Mouse (Mus musculus) CH12.LX (cell line): Measurements from ENCODE around the gene Kirrel3. TPM values are rescaled to one million over a fixed set of nuclear protein-coding genes. Genes with fewer than 3 reads are reported as not detected.

Experiments
- DNase-seq: peaks from one replicate; pipeline ENCODE4 v3.0.0-alpha.2; 2013; ENCODE audit errors: extremely low read depth
- H3K27ac ChIP-seq: 2 replicates; pipeline ENCODE4 v1.5.1; 2012; ENCODE audit warnings: low read depth, mild to moderate bottlenecking, control low read depth, moderate library complexity; ENCODE audit not compliant: insufficient read depth
- H3K27me3 ChIP-seq: replicated peaks from 2 replicates; pipeline ENCODE3; 2012; ENCODE audit warnings: inconsistent platforms
- H3K36me3 ChIP-seq, 2 experiments: replicated peaks in 1 of 2; 2 replicates each; pipeline versions ENCODE3 to v1.6.1; 2012; ENCODE audit warnings: inconsistent platforms in 1 of 2, low read length in 1 of 2, mild to moderate bottlenecking in 1 of 2, mixed read lengths in 1 of 2, moderate library complexity in 1 of 2; ENCODE audit not compliant: control insufficient read depth in 1 of 2, insufficient read depth in 1 of 2
- H3K4me1 ChIP-seq, 2 experiments: 2 replicates each; pipeline ENCODE4 v1.6.1; 2012; ENCODE audit warnings: inconsistent platforms in 1 of 2, moderate library complexity in 1 of 2; ENCODE audit not compliant: insufficient read depth in 2 of 2, control insufficient read depth in 1 of 2
- H3K4me2 ChIP-seq: 2 replicates; pipeline ENCODE4 v1.6.1; 2012; ENCODE audit warnings: low read depth, mild to moderate bottlenecking, control low read depth; ENCODE audit not compliant: poor library complexity, insufficient read depth, severe bottlenecking
- H3K4me3 ChIP-seq, 3 experiments: fragments of 150-350 bp in 1 of 3; sonication (generic) in 1 of 3; replicated peaks in 1 of 3; 2 replicates each; pipeline versions ENCODE3 to v1.5.1; 2011 to 2012; ENCODE audit warnings: low read depth in 2 of 3, low read length in 2 of 3, mild to moderate bottlenecking in 2 of 3, moderate library complexity in 2 of 3, control low read depth in 1 of 3, improper control_type of control experiment in 1 of 3, inconsistent platforms in 1 of 3, mixed read lengths in 1 of 3; ENCODE audit not compliant: poor library complexity in 1 of 3
- H3K79me2 ChIP-seq: replicated peaks from 2 replicates; pipeline ENCODE4 v1.6.1; 2012; ENCODE audit warnings: mild to moderate bottlenecking, moderate library complexity; ENCODE audit not compliant: control insufficient read depth, poor library complexity, insufficient read depth, severe bottlenecking; ENCODE audit errors: extremely low read depth
- H3K9ac ChIP-seq: 2 replicates; pipeline ENCODE4 v1.6.1; 2012; ENCODE audit warnings: low read depth, mild to moderate bottlenecking, control low read depth, moderate library complexity; ENCODE audit not compliant: insufficient read depth
- H3K9me3 ChIP-seq: replicated peaks from 2 replicates; pipeline ENCODE3; 2012; ENCODE audit warnings: low read length, inconsistent platforms, mixed read lengths
- BHLHE40 ChIP-seq: IDR thresholded peaks from 2 replicates; pipeline ENCODE4 v1.6.1; 2011; ENCODE audit warnings: mild to moderate bottlenecking, low read depth, low read length, improper control_type of control experiment
- CHD1 ChIP-seq: IDR thresholded peaks from 2 replicates; pipeline ENCODE4 v1.6.1; 2012; ENCODE audit warnings: low read depth, low read length, improper control_type of control experiment, inconsistent platforms
- ELF1 ChIP-seq: IDR thresholded peaks from 2 replicates; pipeline ENCODE4 v1.6.1; 2014; ENCODE audit warnings: low read depth, mild to moderate bottlenecking, inconsistent platforms, low read length, improper control_type of control experiment
- EP300 ChIP-seq: IDR thresholded peaks from 2 replicates; pipeline ENCODE4 v1.6.1; 2011; ENCODE audit warnings: low read length, improper control_type of control experiment
- ETS1 ChIP-seq: conservative IDR thresholded peaks from 2 replicates; pipeline ENCODE4 v1.6.1; 2012; ENCODE audit warnings: low read depth, mild to moderate bottlenecking, inconsistent platforms, low read length, improper control_type of control experiment, moderate library complexity
- HCFC1 ChIP-seq: IDR thresholded peaks from 2 replicates; pipeline ENCODE4 v1.6.1; 2012; ENCODE audit warnings: low read depth, mild to moderate bottlenecking, inconsistent platforms, low read length, improper control_type of control experiment
- JUN ChIP-seq: IDR thresholded peaks from 2 replicates; pipeline ENCODE4 v1.6.1; 2011; ENCODE audit warnings: low read depth, mild to moderate bottlenecking, low read length, improper control_type of control experiment, moderate library complexity; ENCODE audit not compliant: insufficient read depth
- JUND ChIP-seq: conservative IDR thresholded peaks from 2 replicates; pipeline ENCODE4 v1.6.1; 2011; ENCODE audit warnings: low read depth, low read length, improper control_type of control experiment
- KAT2A ChIP-seq: IDR thresholded peaks from 2 replicates; pipeline ENCODE4 v1.6.1; 2012; ENCODE audit warnings: low read length, improper control_type of control experiment, inconsistent platforms; ENCODE audit not compliant: insufficient replicate concordance
- MAFK ChIP-seq: IDR thresholded peaks from 2 replicates; pipeline ENCODE4 v1.6.1; 2011; ENCODE audit warnings: low read length, improper control_type of control experiment; ENCODE audit not compliant: insufficient replicate concordance
- MAZ ChIP-seq: IDR thresholded peaks from 2 replicates; pipeline ENCODE4 v1.6.1; 2012; ENCODE audit warnings: low read depth, mild to moderate bottlenecking, inconsistent platforms, low read length, improper control_type of control experiment, moderate library complexity
- MEF2A ChIP-seq: IDR thresholded peaks from 2 replicates; pipeline ENCODE4 v1.6.1; 2014; ENCODE audit warnings: low read depth, mild to moderate bottlenecking, inconsistent platforms, low read length, improper control_type of control experiment, borderline replicate concordance
- MXI1 ChIP-seq: IDR thresholded peaks from 2 replicates; pipeline ENCODE4 v1.6.1; 2011; ENCODE audit warnings: mild to moderate bottlenecking, low read depth, low read length, improper control_type of control experiment
- NELFE ChIP-seq: IDR thresholded peaks from 2 replicates; pipeline ENCODE4 v1.6.1; 2011; ENCODE audit warnings: low read depth, low read length, improper control_type of control experiment
- NRF1 ChIP-seq: IDR thresholded peaks from 2 replicates; pipeline ENCODE4 v1.6.1; 2014; ENCODE audit warnings: low read depth, mild to moderate bottlenecking, inconsistent platforms, low read length, improper control_type of control experiment, moderate library complexity
- PAX5 ChIP-seq: IDR thresholded peaks from 2 replicates; pipeline ENCODE4 v1.6.1; 2012; ENCODE audit warnings: low read length, inconsistent platforms, mixed read lengths
- SIN3A ChIP-seq: IDR thresholded peaks from 2 replicates; pipeline ENCODE4 v1.6.1; 2012; ENCODE audit warnings: low read length, improper control_type of control experiment, inconsistent platforms
- TBP ChIP-seq: conservative IDR thresholded peaks from 2 replicates; pipeline ENCODE4 v1.6.1; 2011; ENCODE audit warnings: low read depth, low read length, improper control_type of control experiment
- UBTF ChIP-seq: IDR thresholded peaks from 2 replicates; pipeline ENCODE4 v1.6.1; 2012; ENCODE audit warnings: low read depth, mild to moderate bottlenecking, inconsistent platforms, low read length, improper control_type of control experiment, moderate library complexity
- ZKSCAN1 ChIP-seq: IDR thresholded peaks from 2 replicates; pipeline ENCODE4 v1.6.1; 2012; ENCODE audit warnings: low read depth, inconsistent platforms, low read length, improper control_type of control experiment, borderline replicate concordance
- ZMIZ1 ChIP-seq: IDR thresholded peaks from 2 replicates; pipeline ENCODE4 v1.6.1; 2012; ENCODE audit warnings: low read depth, mild to moderate bottlenecking, inconsistent platforms, low read length, improper control_type of control experiment
- dilution Hi-C: fragments of 300-500 bp; cut with MboI; formaldehyde crosslinking; loops from 2 replicates; pipeline ENCODE4 v1.14.3; 2020; ENCODE audit warnings: low sequenced_read_pairs; ENCODE audit not compliant: extremely low pct_unique_long_range_greater_than_20kb, extremely low pct_ligation_motif_present
- in situ Hi-C: fragments of 300-500 bp; cut with MboI; formaldehyde crosslinking; loops from 3 replicates; pipeline ENCODE4 v1.14.3; 2019; ENCODE audit warnings: low sequenced_read_pairs, low pct_ligation_motif_present, low pct_unique_long_range_greater_than_20kb, mixed read lengths
- polyA plus RNA-seq: library from polyadenylated mRNA; unstranded; fragments of >175 nt; gene quantifications from 2 replicates; pipeline ENCODE4 v1.2.1, GENCODE M21; 2012; ENCODE audit warnings: low read depth; ENCODE audit not compliant: insufficient read length
- total RNA-seq, 2 experiments: library from RNA; depleted of rRNA; stranded (reverse); fragments of 300-350 nt in 1 of 2; fragments of >200 nt in 1 of 2; gene quantifications; 2 replicates each; pipeline ENCODE4 v1.2.3; 2012 to 2014

Kirrel3 gene
- total and polyA plus RNA-seq, 3 experiments = not detected

GRCm38 (mm10) chr9:34749877-34750276 is 264.2 kb downstream of the Kirrel3 start:
- H3K27me3 ChIP-seq = peaks cover 63% of the 10 kb centered on the region
- H3K9me3 ChIP-seq = no peaks in the 10 kb centered on the region
- H3K36me3 ChIP-seq = no peaks in the 10 kb centered on the region
- no peak overlapping the region for H3K9ac ChIP-seq
- dilution Hi-C loops (no loop called here), in situ Hi-C loops (loop anchor here (10.0 kb wide), 1 partner anchor 255 kb away; no protein-coding TSS in a partner anchor)
- no peak for DNase-seq
- no peak overlapping the region for H3K4me2 ChIP-seq
- no peaks in the 10 kb centered on the region for H3K4me1 ChIP-seq
- H3K4me3 ChIP-seq = no peak overlapping the region
- no peaks in the 10 kb centered on the region for H3K79me2 ChIP-seq
- no peak for TF ChIP-seq CHD1
- no peak overlapping the region for H3K27ac ChIP-seq

- no peaks in the 10 kb centered on the region for H3K9me3 ChIP-seq
- H3K4me1 ChIP-seq = no peaks in the 10 kb centered on the region
- DNase-seq = no peak
- no peak overlapping the region for H3K9ac ChIP-seq
- in situ Hi-C loops = loop anchor here (10.0 kb wide), 1 partner anchor 256 kb away; no protein-coding TSS in a partner anchor
- H3K79me2 ChIP-seq = no peaks in the 10 kb centered on the region
- H3K36me3 ChIP-seq = no peaks in the 10 kb centered on the region
- TF ChIP-seq ETS1 (no peak), TBP (no peak), KAT2A (no peak), MAFK (no peak), UBTF (no peak), EP300 (no peak), JUND (no peak), NELFE (no peak), MAZ (no peak), PAX5 (no peak), ELF1 (no peak)
- H3K4me2 ChIP-seq = no peak overlapping the region
- no peak overlapping the region for H3K4me3 ChIP-seq
- dilution Hi-C loops = no loop called here
- peaks cover 53% of the 10 kb centered on the region for H3K27me3 ChIP-seq
- no peak overlapping the region for H3K27ac ChIP-seq
Measured at GRCm38 (mm10) chr9:34750887-34751286, 265.2 kb downstream of the Kirrel3 start.

GRCm38 (mm10) chr9:34752076-34752800 is 266.5 kb downstream of the Kirrel3 start:
- Histone ChIP-seq H3K9ac (no peak overlapping the region), H3K27me3 (peaks cover 43% of the 10 kb centered on the region), H3K4me3 (no peak overlapping the region), H3K9me3 (no peaks in the 10 kb centered on the region), H3K36me3 (no peaks in the 10 kb centered on the region), H3K4me1 (no peaks in the 10 kb centered on the region), H3K27ac (no peak overlapping the region), H3K79me2 (no peaks in the 10 kb centered on the region), H3K4me2 (no peak overlapping the region)
- DNase-seq = no peak
- in situ Hi-C loops (loop anchor here (10.0 kb wide), 1 partner anchor 257 kb away; no protein-coding TSS in a partner anchor), dilution Hi-C loops (no loop called here)
- TF ChIP-seq PAX5 = no peak
- TF ChIP-seq ELF1 = no peak
- no peak for TF ChIP-seq SIN3A
- no peak for TF ChIP-seq ZMIZ1
- TF ChIP-seq MAFK = no peak
- TF ChIP-seq KAT2A = no peak
- no peak for TF ChIP-seq TBP
- no peak for TF ChIP-seq ZKSCAN1
- TF ChIP-seq MAZ = no peak
- no peak for TF ChIP-seq JUN
- no peak for TF ChIP-seq CHD1
- no peak for TF ChIP-seq MXI1
- no peak for TF ChIP-seq BHLHE40
- no peak for TF ChIP-seq MEF2A
- no peak for TF ChIP-seq NRF1
- TF ChIP-seq HCFC1 = no peak
